Mouse (Mus musculus): ENCODE measurements at regions not wholly inside any gene's neighbourhood (a gene's known extent, or its start where the extent isn't known, plus 50 kb on each side); places are given as distances from the start of the nearest gene placed in this dataset.
"Not testable (repeated sequence)": the region's sequence is repeated elsewhere in the genome, so short reads cannot be mapped to it uniquely, and the experiment has no call there.

- intact Hi-C loops (cut with DNase I) = no loop called here
- no peak for DNase-seq (ENCODE audit: low spot score in 2 of 2)
These were observed 62.9 kb upstream of the Bet1 start for GRCm38 (mm10) chr6:4149663-4150062.

GRCm38 (mm10) chr6:4158293-4158692, 71.5 kb upstream of the Bet1 start:
- no peak for DNase-seq (ENCODE audit: low spot score in 2 of 2)
- intact Hi-C loops (cut with DNase I) = no loop called here

- intact Hi-C loops (cut with DNase I) = no loop called here
- DNase-seq (ENCODE audit: low spot score in 2 of 2) = no peak
These were observed 77.0 kb upstream of the Bet1 start for GRCm38 (mm10) chr6:4163733-4164132.

- intact Hi-C loops (cut with DNase I) = no loop called here
- DNase-seq (ENCODE audit: low spot score in 2 of 2) = no peak
These were observed 80.3 kb upstream of the Bet1 start for GRCm38 (mm10) chr6:4167112-4167511.

GRCm38 (mm10) chr6:4167757-4168156, 81.0 kb upstream of the Bet1 start:
- DNase-seq (ENCODE audit: low spot score in 2 of 2) = no peak
- intact Hi-C loops (cut with DNase I) = no loop called here

- intact Hi-C loops (cut with DNase I) = no loop called here
- no peak for DNase-seq (ENCODE audit: low spot score in 2 of 2)
These were observed 84.8 kb upstream of the Bet1 start for GRCm38 (mm10) chr6:4171561-4171960.

- DNase-seq (ENCODE audit: low spot score in 2 of 2) = no peak
- intact Hi-C loops (cut with DNase I) = no loop called here
These were observed 100.9 kb upstream of the Bet1 start for GRCm38 (mm10) chr6:4187683-4188082.

GRCm38 (mm10) chr6:4190976-4191375, 104.2 kb upstream of the Bet1 start:
- DNase-seq (ENCODE audit: low spot score in 2 of 2); intact Hi-C loops (cut with DNase I): not testable (repeated sequence)

- no peak for DNase-seq (ENCODE audit: low spot score in 2 of 2)
- intact Hi-C loops (cut with DNase I) = no loop called here
These were observed 106.5 kb upstream of the Bet1 start for GRCm38 (mm10) chr6:4193286-4193685.

- no peak for DNase-seq (ENCODE audit: low spot score in 2 of 2)
- intact Hi-C loops (cut with DNase I) = no loop called here
These were observed 114.4 kb upstream of the Bet1 start for GRCm38 (mm10) chr6:4201176-4201575.

GRCm38 (mm10) chr6:4205681-4206080, 118.9 kb upstream of the Bet1 start:
- DNase-seq (ENCODE audit: low spot score in 2 of 2) = no peak
- intact Hi-C loops (cut with DNase I) = no loop called here

- intact Hi-C loops (cut with DNase I) = no loop called here
- no peak for DNase-seq (ENCODE audit: low spot score in 2 of 2)
These were observed 158.7 kb upstream of the Bet1 start for GRCm38 (mm10) chr6:4245265-4246112.

- intact Hi-C loops (cut with DNase I) = no loop called here
These were observed 159.3 kb upstream of the Bet1 start for GRCm38 (mm10) chr6:4246113-4246419.

GRCm38 (mm10) chr6:4276607-4277006, 189.8 kb upstream of the Bet1 start:
- DNase-seq (ENCODE audit: low spot score in 2 of 2) = no peak
- intact Hi-C loops (cut with DNase I) = no loop called here

More at GRCm38 (mm10) chr6:4246113-4246419, 159.3 kb upstream of the Bet1 start:
- DNase-seq (ENCODE audit: low spot score in 2 of 2) = no peak

- no peak for DNase-seq (ENCODE audit: low spot score in 2 of 2)
These were observed 190.6 kb upstream of the Bet1 start for GRCm38 (mm10) chr6:4277245-4277890.

GRCm38 (mm10) chr6:4291380-4291779, 204.6 kb upstream of the Bet1 start:
- DNase-seq (ENCODE audit: low spot score in 2 of 2) = no peak
- intact Hi-C loops (cut with DNase I) = no loop called here

More at GRCm38 (mm10) chr6:4277245-4277890, 190.6 kb upstream of the Bet1 start:
- intact Hi-C loops (cut with DNase I) = no loop called here

- intact Hi-C loops (cut with DNase I); DNase-seq (ENCODE audit: low spot score in 2 of 2): not testable (repeated sequence)
These were observed 201.2 kb upstream of the Col1a2 start for GRCm38 (mm10) chr6:4303410-4303809.

GRCm38 (mm10) chr6:4349953-4350352, 154.7 kb upstream of the Col1a2 start:
- DNase-seq (ENCODE audit: low spot score in 2 of 2) = no peak

GRCm38 (mm10) chr6:4362220-4362619, 142.4 kb upstream of the Col1a2 start:
- intact Hi-C loops (cut with DNase I) = no loop called here
- no peak for DNase-seq (ENCODE audit: low spot score in 2 of 2)

More at GRCm38 (mm10) chr6:4349953-4350352, 154.7 kb upstream of the Col1a2 start:
- intact Hi-C loops (cut with DNase I) = no loop called here

GRCm38 (mm10) chr6:4375465-4376037, 129.1 kb upstream of the Col1a2 start:
- no peak for DNase-seq (ENCODE audit: low spot score in 2 of 2)
- intact Hi-C loops (cut with DNase I) = no loop called here

GRCm38 (mm10) chr6:4396808-4397207, 107.8 kb upstream of the Col1a2 start:
- intact Hi-C loops (cut with DNase I) = loop anchor here (10.0 kb wide), 1 partner anchor 508 kb away; the partner anchor contains the start of gene Ppp1r9a
- DNase-seq (ENCODE audit: low spot score in 2 of 2) = no peak
